Comparison of ENCODE assay signal across 11 mouse cellular contexts in genomic region chr10:99561166-99561818, GRCm38 (mm10).
DNase-seq lines count a peak whose midpoint lies in the region; ATAC-seq and TF ChIP-seq lines count a peak whose summit lies in the region.
"Had no signal": no experiment of that assay in that cellular context is flagged by ENCODE, and none has a peak within 500 bp of the region (broad histone marks: within the 10 kb centered on the region; RNA-seq: fewer than 3 reads in every experiment).

No protein-coding gene starts in this region.

- 67% methylated on average over 11 of the region's 11 CpGs for WGBS in liver, embryonic 11.5 days

- peak; percentile 83 for ATAC-seq in megakaryocyte progenitor cell, adult 5-6 weeks (replicated peaks; ENCODE audit: poor library complexity)
- no peak for ATAC-seq in liver, embryonic 11.5 days (replicated peaks; ENCODE audit: low FRiP score)
- no peak for ATAC-seq in erythroid progenitor cell, adult 5-6 weeks (replicated peaks; ENCODE audit: low FRiP score, poor library complexity, severe bottlenecking)

- no peak overlapping the region for H3K4me2 ChIP-seq in liver, embryonic 11.5 days
- H3K4me2 ChIP-seq: kidney, embryonic 15.5 days; liver, embryonic 13.5 days had no signal

- TF ChIP-seq CTCF in embryonic fibroblast, embryonic 13.5 days (IDR thresholded peaks at IDR 0.05; ENCODE audit: borderline replicate concordance, insufficient read depth, low read length), result no peak

- H3K27ac ChIP-seq in embryonic fibroblast, embryonic 13.5 days (ENCODE audit: insufficient read depth, low read length), result 0 out of 2 replicates have a peak overlapping the region, but pooled peaks have one; percentile 15
- no peak overlapping the region for H3K27ac ChIP-seq in liver, embryonic 11.5 days (ENCODE audit: low read depth, low read length)
- H3K27ac ChIP-seq: kidney, embryonic 15.5 days; liver, embryonic 13.5 days had no signal

- H3K4me3 ChIP-seq in embryonic fibroblast, embryonic 13.5 days (ENCODE audit: insufficient read depth, low read length), result no peak overlapping the region
- H3K4me3 ChIP-seq in liver, embryonic 11.5 days (ENCODE audit: low read depth, low read length), result no peak overlapping the region
- H3K4me3 ChIP-seq: kidney, embryonic 15.5 days; liver, embryonic 13.5 days had no signal

- H3K9ac ChIP-seq in liver, embryonic 11.5 days (ENCODE audit: low read depth, low read length), result no peak overlapping the region
- H3K9ac ChIP-seq: kidney, embryonic 15.5 days; liver, embryonic 13.5 days had no signal

- TF ChIP-seq POLR2A in embryonic fibroblast, embryonic 13.5 days (IDR thresholded peaks at IDR 0.05; ENCODE audit: low read depth, low read length), result no peak

- H3K9me3 ChIP-seq in liver, embryonic 11.5 days (ENCODE audit: control insufficient read depth, low read length), result no peaks in the 10 kb centered on the region
- H3K9me3 ChIP-seq: kidney, embryonic 15.5 days; liver, embryonic 13.5 days had no signal

- no peaks in the 10 kb centered on the region for H3K36me3 ChIP-seq in liver, embryonic 11.5 days (ENCODE audit: control insufficient read depth, insufficient read depth, low read length)
- H3K36me3 ChIP-seq: kidney, embryonic 15.5 days; liver, embryonic 13.5 days had no signal

- H3K27me3 ChIP-seq in liver, embryonic 11.5 days (replicated peaks; ENCODE audit: control insufficient read depth, insufficient read depth, low read length), result no peaks in the 10 kb centered on the region
- H3K27me3 ChIP-seq: kidney, embryonic 15.5 days; liver, embryonic 13.5 days had no signal

- H3K4me1 ChIP-seq in embryonic fibroblast, embryonic 13.5 days (ENCODE audit: control insufficient read depth, insufficient read depth, low read length), result peaks cover 3% of the 10 kb centered on the region; the same call in 1 of the 2 replicates
- H3K4me1 ChIP-seq in liver, embryonic 11.5 days (replicated peaks; ENCODE audit: control insufficient read depth, insufficient read depth, low read length), result no peaks in the 10 kb centered on the region
- H3K4me1 ChIP-seq: liver, embryonic 13.5 days had no signal

- peak; percentile 81 for DNase-seq in right cerebral cortex, adult 18-20 months
- no peak for DNase-seq in right cerebral cortex, postnatal 14 days
- peak; percentile 38 for DNase-seq in MN1 (ENCODE audit: low spot score)
- no peak for DNase-seq in liver, embryonic 11.5 days (ENCODE audit: low spot score)
- no peak for DNase-seq in urinary bladder, adult 2 months (ENCODE audit: low spot score)
- DNase-seq: cerebellum, adult 11-12 months; liver, embryonic 13.5 days had no signal

Comparison
In these comparisons a context has a peak if more than half of its experiments do, and no peak if none do; other contexts are left out.
1. DNase-seq: peak in right cerebral cortex, adult 18-20 months (single experiment) and MN1 (single experiment); none in right cerebral cortex, postnatal 14 days (single experiment), liver, embryonic 11.5 days (single experiment) and urinary bladder, adult 2 months (single experiment).